Mouse (Mus musculus) intestine, postnatal 0 days (tissue): ENCODE results near the gene Ptprg. TPM values are rescaled to one million over a fixed set of nuclear protein-coding genes. Genes with fewer than 3 reads are reported as not detected.
"Not testable (repeated sequence)": the region's sequence is repeated elsewhere in the genome, so short reads cannot be mapped to it uniquely, and the experiment has no call there.

Experiments used
- ATAC-seq: fragments of 200-750 bp; cut with Nextera tagmentation; 2 replicates; pipeline ENCODE4 v1.8.0; 2017; ENCODE audit warnings: mild to moderate bottlenecking, moderate TSS enrichment, moderate library complexity
- H3K27ac ChIP-seq: fragments of 300-500 bp; sonication (generic); 2 replicates; pipeline ENCODE4 v1.5.1; 2014; ENCODE audit warnings: mild to moderate bottlenecking, low read depth, low read length, moderate library complexity
- H3K27me3 ChIP-seq: fragments of 300-500 bp; sonication (generic); replicated peaks from 2 replicates; pipeline ENCODE4 v1.6.1; 2014; ENCODE audit warnings: low read length, mixed read lengths; ENCODE audit not compliant: control insufficient read depth, insufficient read depth
- H3K36me3 ChIP-seq: fragments of 300-500 bp; sonication (generic); 2 replicates; pipeline ENCODE4 v1.6.1; 2014; ENCODE audit warnings: mild to moderate bottlenecking, moderate library complexity; ENCODE audit not compliant: control insufficient read depth, insufficient read depth
- H3K4me1 ChIP-seq: fragments of 300-500 bp; sonication (generic); replicated peaks from 2 replicates; pipeline ENCODE4 v1.6.1; 2014; ENCODE audit warnings: antibody characterized with exemption, low read length, mixed read lengths; ENCODE audit not compliant: control insufficient read depth, insufficient read depth
- H3K4me2 ChIP-seq: fragments of 300-500 bp; sonication (generic); replicated peaks from 2 replicates; pipeline ENCODE4 v1.6.1; 2014; ENCODE audit warnings: low read depth, mild to moderate bottlenecking, moderate library complexity
- H3K4me3 ChIP-seq: fragments of 300-500 bp; sonication (generic); 2 replicates; pipeline ENCODE4 v1.5.1; 2014; ENCODE audit warnings: low read depth, low read length
- H3K9ac ChIP-seq: fragments of 300-500 bp; sonication (generic); 2 replicates; pipeline ENCODE4 v1.6.1; 2014; ENCODE audit warnings: mild to moderate bottlenecking, low read depth, low read length
- H3K9me3 ChIP-seq: fragments of 300-500 bp; sonication (generic); 2 replicates; pipeline ENCODE4 v1.6.1; 2016; ENCODE audit warnings: mixed run types; ENCODE audit not compliant: control insufficient read depth
- CTCF ChIP-seq: sonication (generic); IDR thresholded peaks from 2 replicates; pipeline ENCODE4 v1.5.1; 2016; ENCODE audit warnings: low read depth, mild to moderate bottlenecking, control low read depth, antibody characterized with exemption, moderate library complexity
- WGBS: fragments of 180-500 bp; shearing (Covaris S2); extraction: QIAGEN DNeasy Blood & Tissue Kit; methylation state at CpG from one replicate; pipeline ENCODE4 v1.1.7; 2014; 5-methylcytosine and 5-hydroxymethylcytosine counted together
- polyA plus RNA-seq: library from polyadenylated mRNA; unstranded; fragments of >200 nt; fragmentation: Nextera tagmentation; extraction: Ambion mirVana; gene quantifications from 2 replicates; pipeline ENCODE4 v1.2.1, GENCODE M21; 2015

The Ptprg gene
- polyA plus RNA-seq, 1 experiment from 2014 or later, result 3.7 TPM

DNA sequence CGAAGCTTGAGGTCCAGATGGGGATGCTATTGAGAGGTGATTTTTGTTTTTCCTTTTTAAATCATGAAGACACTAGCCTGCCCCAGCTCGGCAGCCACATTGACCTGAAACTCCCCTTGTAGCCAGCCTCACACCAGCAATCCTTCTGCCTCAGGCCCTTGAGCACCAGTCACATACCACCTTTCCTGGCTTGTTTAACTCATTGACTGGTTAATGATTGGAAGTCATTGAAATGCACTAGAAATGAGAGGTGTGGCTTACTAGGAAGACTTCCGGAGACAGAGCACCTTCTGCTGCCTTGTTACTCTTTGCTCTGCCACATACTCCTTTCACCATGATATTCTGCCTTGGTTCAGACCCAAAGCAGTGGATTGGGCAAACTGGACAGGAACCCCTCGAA, 254.1 kb downstream of the Ptprg start:
- no peak overlapping the region for H3K9ac ChIP-seq
- WGBS, result 62% methylated on average over 4 of the region's 4 CpGs
- H3K27me3 ChIP-seq, result no peaks in the 10 kb centered on the region
- ATAC-seq, result no peak
- no peak overlapping the region for H3K27ac ChIP-seq
- TF ChIP-seq CTCF, result no peak
- no peak overlapping the region for H3K4me3 ChIP-seq
- no peaks in the 10 kb centered on the region for H3K36me3 ChIP-seq
- no peak overlapping the region for H3K4me2 ChIP-seq
- no peaks in the 10 kb centered on the region for H3K9me3 ChIP-seq
- no peaks in the 10 kb centered on the region for H3K4me1 ChIP-seq

DNA sequence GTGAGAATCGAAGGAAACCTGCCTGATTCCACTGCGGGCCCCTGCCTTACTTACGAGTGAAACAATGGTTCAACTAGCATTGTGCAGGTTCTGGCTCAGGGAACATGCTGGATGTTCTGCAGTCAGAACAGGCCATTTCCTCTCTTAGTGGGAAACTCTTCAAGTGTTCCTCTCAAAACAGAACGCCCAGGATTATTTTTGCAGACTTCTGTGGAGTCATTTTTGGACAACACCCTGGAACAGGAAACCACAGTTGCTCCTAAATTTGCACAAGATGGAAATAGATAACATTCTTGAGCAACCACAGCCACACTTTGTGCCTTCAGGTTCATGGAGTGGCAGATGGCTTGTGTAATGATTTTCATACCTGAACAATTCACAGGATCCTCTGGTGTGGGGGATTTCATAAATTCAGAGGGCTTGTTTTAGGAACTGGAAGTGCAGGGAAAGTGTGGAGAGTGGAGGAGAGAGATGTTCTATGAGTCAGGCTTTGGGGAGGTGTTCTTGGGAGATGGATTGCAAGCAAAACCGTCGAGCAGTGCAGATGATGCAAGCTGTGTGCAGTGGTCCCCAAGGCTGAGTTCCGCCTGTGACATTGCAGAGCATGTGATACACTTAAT, 257.9 kb downstream of the Ptprg start:
- Histone ChIP-seq H3K36me3 (no peaks in the 10 kb centered on the region), H3K27ac (no peak overlapping the region), H3K4me3 (no peak overlapping the region), H3K27me3 (no peaks in the 10 kb centered on the region), H3K4me1 (no peaks in the 10 kb centered on the region), H3K9ac (no peak overlapping the region), H3K4me2 (no peak overlapping the region), H3K9me3 (no peaks in the 10 kb centered on the region)
- no peak for TF ChIP-seq CTCF
- 62% methylated on average over 7 of the region's 7 CpGs for WGBS
- no peak for ATAC-seq

DNA sequence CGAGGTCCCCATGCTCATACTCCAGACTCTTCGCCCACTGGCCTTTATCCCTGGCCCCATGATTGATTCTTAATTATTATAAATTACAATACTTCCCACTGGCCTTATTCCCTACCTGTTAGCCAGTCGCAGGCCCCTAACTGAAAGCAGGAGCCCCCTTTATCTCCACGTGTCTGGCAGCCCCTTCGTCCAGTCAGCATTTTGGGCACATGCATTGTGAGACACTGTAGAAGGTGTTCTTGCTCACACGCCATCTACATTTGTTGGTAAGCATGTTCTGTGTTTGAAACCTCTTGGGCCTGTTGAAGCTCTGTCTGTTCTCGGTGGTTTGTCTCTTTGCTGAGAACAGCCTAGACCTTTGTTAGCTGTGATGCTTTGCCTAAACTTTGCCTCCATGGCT, 259.0 kb downstream of the Ptprg start:
- TF ChIP-seq CTCF, result no peak
- no peaks in the 10 kb centered on the region for H3K27me3 ChIP-seq
- H3K4me1 ChIP-seq, result no peaks in the 10 kb centered on the region
- H3K9me3 ChIP-seq, result no peaks in the 10 kb centered on the region
- no peak overlapping the region for H3K9ac ChIP-seq
- H3K4me3 ChIP-seq, result no peak overlapping the region
- 94% methylated on average over 7 of the region's 7 CpGs for WGBS
- no peaks in the 10 kb centered on the region for H3K36me3 ChIP-seq
- ATAC-seq, result no peak
- no peak overlapping the region for H3K4me2 ChIP-seq
- no peak overlapping the region for H3K27ac ChIP-seq

DNA sequence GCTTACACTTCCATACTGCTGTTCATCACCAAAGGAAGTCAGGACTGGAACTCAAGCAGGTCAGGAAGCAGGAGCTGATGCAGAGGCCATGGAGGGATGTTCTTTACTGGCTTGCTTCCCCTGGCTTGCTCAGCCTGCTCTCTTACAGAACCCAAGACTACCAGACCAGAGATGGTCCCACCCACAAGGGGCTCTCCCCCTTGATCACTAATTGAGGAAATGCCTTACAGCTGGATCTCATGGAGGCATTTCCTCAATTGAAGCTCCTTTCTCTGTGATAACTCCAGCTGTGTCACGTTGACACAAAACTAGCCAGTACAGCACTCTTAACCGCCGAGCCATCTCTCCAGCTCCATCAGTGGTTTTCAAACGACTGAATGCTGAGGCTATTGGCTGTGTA, 261.5 kb downstream of the Ptprg start:
- not testable (repeated sequence) for H3K4me2 ChIP-seq, H3K4me3 ChIP-seq, H3K4me1 ChIP-seq, H3K9me3 ChIP-seq, H3K9ac ChIP-seq, H3K36me3 ChIP-seq, ATAC-seq, H3K27me3 ChIP-seq, H3K27ac ChIP-seq
- 48% methylated on average over 4 of the region's 4 CpGs for WGBS

DNA sequence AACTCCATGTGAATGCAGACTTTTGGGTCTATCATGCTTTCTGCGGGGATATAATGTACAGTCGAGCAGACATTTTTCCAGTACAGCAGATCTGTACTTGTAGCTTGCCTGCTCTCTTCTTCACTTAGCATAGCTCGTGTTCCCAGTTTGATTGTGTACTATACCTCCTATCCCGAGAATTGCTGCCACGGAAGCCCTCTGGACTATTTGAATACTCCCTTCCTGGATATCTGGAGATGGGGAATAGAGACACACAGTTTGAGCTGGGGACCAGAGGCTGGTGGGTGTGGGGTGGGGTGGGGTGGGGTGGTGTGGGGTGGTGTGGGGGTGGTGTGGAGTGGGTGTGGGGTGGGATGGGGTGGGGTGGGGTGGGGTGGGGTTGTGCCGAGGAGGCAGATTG, 263.9 kb downstream of the Ptprg start:
- Histone ChIP-seq H3K27ac (no peak overlapping the region), H3K4me2 (no peak overlapping the region), H3K4me1 (no peaks in the 10 kb centered on the region), H3K36me3 (no peaks in the 10 kb centered on the region), H3K9me3 (no peaks in the 10 kb centered on the region), H3K9ac (no peak overlapping the region), H3K4me3 (no peak overlapping the region), H3K27me3 (no peaks in the 10 kb centered on the region)
- 79% methylated on average over 6 of the region's 6 CpGs for WGBS
- ATAC-seq, result no peak
- TF ChIP-seq CTCF, result no peak

DNA sequence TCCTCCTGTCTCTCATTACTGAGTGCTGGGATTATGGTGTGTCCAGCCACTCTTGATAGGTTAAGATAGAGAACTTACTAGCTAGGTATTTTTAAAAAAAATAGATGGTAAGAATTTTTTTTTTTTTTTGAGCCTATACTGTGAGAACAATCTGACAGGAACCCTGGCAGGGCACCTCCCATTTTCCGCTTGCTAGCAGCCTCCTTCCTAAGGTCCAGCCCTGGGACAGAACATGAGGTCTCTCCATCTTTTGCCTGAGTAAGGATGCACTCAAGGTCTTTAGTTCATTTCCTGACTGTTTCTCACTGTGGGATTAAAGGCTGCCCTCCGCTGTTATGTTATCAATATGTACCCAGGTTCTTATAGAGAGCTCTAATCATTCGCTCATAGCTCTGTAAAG, 264.7 kb downstream of the Ptprg start:
- Histone ChIP-seq H3K4me1 (no peaks in the 10 kb centered on the region), H3K9ac (no peak overlapping the region), H3K27ac (no peak overlapping the region), H3K9me3 (no peaks in the 10 kb centered on the region), H3K27me3 (no peaks in the 10 kb centered on the region), H3K4me2 (no peak overlapping the region), H3K4me3 (no peak overlapping the region), H3K36me3 (no peaks in the 10 kb centered on the region)
- TF ChIP-seq CTCF, result no peak
- 85% methylated on average over 3 of the region's 3 CpGs for WGBS
- no peak for ATAC-seq

DNA sequence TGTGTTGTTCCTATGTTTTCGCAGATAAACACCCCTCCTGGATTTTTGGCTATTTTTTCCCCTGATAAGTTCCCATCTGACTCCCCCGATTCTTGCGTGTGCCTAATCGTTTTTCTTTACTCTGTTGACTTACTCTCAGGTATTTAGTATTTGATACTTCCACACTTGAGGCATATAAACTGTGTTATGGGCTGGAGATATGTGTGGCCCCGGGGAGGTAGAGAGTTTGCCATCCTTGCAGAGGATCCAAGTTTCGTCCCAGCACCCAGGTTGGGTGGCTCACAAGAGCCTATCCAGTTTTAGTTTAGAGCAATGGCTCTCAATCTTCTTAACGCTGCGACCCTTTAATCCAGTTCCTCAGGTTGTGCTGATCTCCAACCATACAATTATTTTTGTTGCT, 265.4 kb downstream of the Ptprg start:
- Histone ChIP-seq H3K4me2 (no peak overlapping the region), H3K9ac (no peak overlapping the region), H3K27me3 (no peaks in the 10 kb centered on the region), H3K36me3 (no peaks in the 10 kb centered on the region), H3K4me3 (no peak overlapping the region), H3K4me1 (no peaks in the 10 kb centered on the region), H3K9me3 (no peaks in the 10 kb centered on the region), H3K27ac (no peak overlapping the region)
- no peak for TF ChIP-seq CTCF
- no peak for ATAC-seq
- WGBS, result 91% methylated on average over 8 of the region's 8 CpGs
